8 mouse cellular contexts compared by ENCODE assay signal in genomic region chr19:46043380-46043779, GRCm38 (mm10). TPM values are rescaled to one million over a fixed set of nuclear protein-coding genes. Genes with fewer than 3 reads are reported as not detected.
DNase-seq lines count a peak whose midpoint lies in the region; ATAC-seq lines count a peak whose summit lies in the region.

No protein-coding gene starts in this region.

- no peaks in the 10 kb centered on the region for H3K27me3 ChIP-seq in heart, embryonic 16.5 days (ENCODE audit: control insufficient read depth, insufficient read depth, low read length)
- no peaks in the 10 kb centered on the region for H3K27me3 ChIP-seq in liver, embryonic 11.5 days (replicated peaks; ENCODE audit: control insufficient read depth, insufficient read depth, low read length)
- H3K27me3 ChIP-seq in neural tube, embryonic 12.5 days (replicated peaks) = no peaks in the 10 kb centered on the region

- no peak for ATAC-seq in heart, embryonic 16.5 days (replicated peaks; ENCODE audit: extremely low read depth, insufficient read depth, low FRiP score)
- ATAC-seq in liver, embryonic 11.5 days (replicated peaks; ENCODE audit: low FRiP score) = no peak
- ATAC-seq in neural tube, embryonic 12.5 days (ENCODE audit: low FRiP score, low read depth) = no peak

- peak overlapping the region; percentile 99 for H3K27ac ChIP-seq in heart, embryonic 16.5 days (ENCODE audit: low read length)
- peak overlapping the region; percentile 98; the same call in 1 of the 2 replicates for H3K27ac ChIP-seq in liver, embryonic 11.5 days (ENCODE audit: low read depth, low read length)
- H3K27ac ChIP-seq in neural tube, embryonic 12.5 days = peak overlapping the region; percentile 96; the same call in 1 of the 2 replicates

- peaks cover 62% of the 10 kb centered on the region for H3K4me1 ChIP-seq in heart, embryonic 16.5 days (ENCODE audit: control insufficient read depth, insufficient read depth, low read length)
- peaks cover 69% of the 10 kb centered on the region for H3K4me1 ChIP-seq in liver, embryonic 11.5 days (replicated peaks; ENCODE audit: control insufficient read depth, insufficient read depth, low read length)
- H3K4me1 ChIP-seq in neural tube, embryonic 12.5 days = peaks cover 57% of the 10 kb centered on the region

- 57% methylated on average over 7 of the region's 7 CpGs for WGBS in heart, embryonic 16.5 days
- WGBS in liver, embryonic 11.5 days = 62% methylated on average over 7 of the region's 7 CpGs
- WGBS in neural tube, embryonic 12.5 days = 69% methylated on average over 7 of the region's 7 CpGs

- peak overlapping the region; percentile 97 for H3K4me2 ChIP-seq in heart, embryonic 16.5 days (ENCODE audit: low read depth, low read length)
- peak overlapping the region; percentile 92 for H3K4me2 ChIP-seq in liver, embryonic 11.5 days
- peak overlapping the region; percentile 92 for H3K4me2 ChIP-seq in neural tube, embryonic 12.5 days (replicated peaks)

- H3K4me3 ChIP-seq in heart, embryonic 16.5 days (ENCODE audit: low read length) = peak overlapping the region; percentile 98
- H3K4me3 ChIP-seq in liver, embryonic 11.5 days (ENCODE audit: low read depth, low read length) = peak overlapping the region; percentile 97
- H3K4me3 ChIP-seq in neural tube, embryonic 12.5 days = peak overlapping the region; percentile 94

- DNase-seq in gastrocnemius, postnatal 10 days = peak; percentile 29
- DNase-seq in gastrocnemius, postnatal 4 days (ENCODE audit: low spot score in 2 of 2) = no peak
- DNase-seq in cerebellum, postnatal 14 days = peak; percentile 50 to 56
- DNase-seq in liver, embryonic 11.5 days (ENCODE audit: low spot score) = no peak
- no peak for DNase-seq in adrenal gland, postnatal 25 days
- no peak for DNase-seq in thymus, postnatal 10 days (ENCODE audit: low spot score in 2 of 2)

- H3K9me3 ChIP-seq in heart, embryonic 16.5 days (replicated peaks; ENCODE audit: control insufficient read depth, low read length) = no peaks in the 10 kb centered on the region
- H3K9me3 ChIP-seq in liver, embryonic 11.5 days (ENCODE audit: control insufficient read depth, low read length) = no peaks in the 10 kb centered on the region
- H3K9me3 ChIP-seq in neural tube, embryonic 12.5 days = no peaks in the 10 kb centered on the region

- peak overlapping the region; percentile 97 for H3K9ac ChIP-seq in heart, embryonic 16.5 days (ENCODE audit: low read length)
- peak overlapping the region; percentile 44 for H3K9ac ChIP-seq in liver, embryonic 11.5 days (ENCODE audit: low read depth, low read length)
- peak overlapping the region; percentile 97 for H3K9ac ChIP-seq in neural tube, embryonic 12.5 days

- no peaks in the 10 kb centered on the region for H3K36me3 ChIP-seq in heart, embryonic 16.5 days (ENCODE audit: control insufficient read depth, insufficient read depth)
- peaks cover 2% of the 10 kb centered on the region; the same call in 1 of the 2 replicates for H3K36me3 ChIP-seq in liver, embryonic 11.5 days (ENCODE audit: control insufficient read depth, insufficient read depth, low read length)
- no peaks in the 10 kb centered on the region for H3K36me3 ChIP-seq in neural tube, embryonic 12.5 days

RNA-seq across cellular contexts. Expression of gene Pprc1, which starts 1.3 kb away (rescaled TPM):
- 10 to 100 TPM; 12.8 to 23.6 TPM for total RNA-seq in gastrocnemius, postnatal 10 days (2021)
- 10 to 100 TPM; 35.3 to 43.9 TPM for total RNA-seq in gastrocnemius, postnatal 4 days (2021)
- 19.3 and 22.4 TPM in 2 replicates for polyA plus RNA-seq in heart, embryonic 16.5 days (2015; fragmentation: Nextera tagmentation; extraction: Ambion mirVana)
- 73.2 and 77.2 TPM in 2 replicates for polyA plus RNA-seq in liver, embryonic 11.5 days (2014; fragmentation: Nextera tagmentation; extraction: Ambion mirVana)
- polyA plus RNA-seq in neural tube, embryonic 12.5 days (2016; fragmentation: Nextera tagmentation; extraction: Ambion mirVana) = 25.6 and 26.2 TPM in 2 replicates
- 25.7 and 32.7 TPM in 2 replicates for total RNA-seq in adrenal gland, postnatal 25 days (2021)

RNA-seq across cellular contexts. Expression of gene Ldb1, which starts 1.6 kb away (rescaled TPM):
- 10 to 100 TPM; 36.2 to 50.3 TPM for total RNA-seq in gastrocnemius, postnatal 10 days (2021)
- total RNA-seq in gastrocnemius, postnatal 4 days (2021) = 10 to 100 TPM; 75.3 to 85.3 TPM
- polyA plus RNA-seq in heart, embryonic 16.5 days (2015; fragmentation: Nextera tagmentation; extraction: Ambion mirVana) = 68.0 and 81.9 TPM in 2 replicates
- 67.5 and 78.9 TPM in 2 replicates for polyA plus RNA-seq in liver, embryonic 11.5 days (2014; fragmentation: Nextera tagmentation; extraction: Ambion mirVana)
- 139 and 144 TPM in 2 replicates for polyA plus RNA-seq in neural tube, embryonic 12.5 days (2016; fragmentation: Nextera tagmentation; extraction: Ambion mirVana)
- 76.2 and 94.9 TPM in 2 replicates for total RNA-seq in adrenal gland, postnatal 25 days (2021)

RNA-seq across cellular contexts. Expression of gene Nolc1, which starts 32.3 kb away (rescaled TPM):
- total RNA-seq in gastrocnemius, postnatal 10 days (2021) = 10 to 100 TPM; 22.9 to 26.4 TPM
- total RNA-seq in gastrocnemius, postnatal 4 days (2021) = 10 to 100 TPM; 31.6 to 34.3 TPM
- polyA plus RNA-seq in heart, embryonic 16.5 days (2015; fragmentation: Nextera tagmentation; extraction: Ambion mirVana) = 42.5 and 53.8 TPM in 2 replicates
- polyA plus RNA-seq in liver, embryonic 11.5 days (2014; fragmentation: Nextera tagmentation; extraction: Ambion mirVana) = 211 TPM in 2 replicates
- 81.7 and 94.9 TPM in 2 replicates for polyA plus RNA-seq in neural tube, embryonic 12.5 days (2016; fragmentation: Nextera tagmentation; extraction: Ambion mirVana)
- total RNA-seq in adrenal gland, postnatal 25 days (2021) = 43.4 and 54.5 TPM in 2 replicates

RNA-seq across cellular contexts. Expression of gene Hps6, which starts 40.1 kb away (rescaled TPM):
- total RNA-seq in gastrocnemius, postnatal 10 days (2021) = 1 to 10 TPM; 3.0 to 5.1 TPM
- 1 to 10 TPM; 4.9 to 5.5 TPM for total RNA-seq in gastrocnemius, postnatal 4 days (2021)
- polyA plus RNA-seq in heart, embryonic 16.5 days (2015; fragmentation: Nextera tagmentation; extraction: Ambion mirVana) = 7.4 and 8.5 TPM in 2 replicates
- 4.9 and 5.4 TPM in 2 replicates for polyA plus RNA-seq in liver, embryonic 11.5 days (2014; fragmentation: Nextera tagmentation; extraction: Ambion mirVana)
- polyA plus RNA-seq in neural tube, embryonic 12.5 days (2016; fragmentation: Nextera tagmentation; extraction: Ambion mirVana) = 4.3 and 5.2 TPM in 2 replicates
- total RNA-seq in adrenal gland, postnatal 25 days (2021) = 19.9 and 26.3 TPM in 2 replicates

RNA-seq across cellular contexts. Expression of gene Armh3, which starts 45.1 kb away (rescaled TPM):
- total RNA-seq in gastrocnemius, postnatal 10 days (2021) = 10 to 100 TPM; 12.5 to 15.0 TPM
- 10 to 100 TPM; 16.0 to 19.0 TPM for total RNA-seq in gastrocnemius, postnatal 4 days (2021)
- 14.8 and 15.3 TPM in 2 replicates for polyA plus RNA-seq in heart, embryonic 16.5 days (2015; fragmentation: Nextera tagmentation; extraction: Ambion mirVana)
- 9.2 and 12.2 TPM in 2 replicates for polyA plus RNA-seq in liver, embryonic 11.5 days (2014; fragmentation: Nextera tagmentation; extraction: Ambion mirVana)
- 21.2 and 23.0 TPM in 2 replicates for polyA plus RNA-seq in neural tube, embryonic 12.5 days (2016; fragmentation: Nextera tagmentation; extraction: Ambion mirVana)
- 16.9 and 19.7 TPM in 2 replicates for total RNA-seq in adrenal gland, postnatal 25 days (2021)

Comparison
In these comparisons a context has a peak if more than half of its experiments do, and no peak if none do; other contexts are left out.
1. DNase-seq: peak in gastrocnemius, postnatal 10 days (single experiment) and cerebellum, postnatal 14 days (2 of 2); none in gastrocnemius, postnatal 4 days (0 of 2), liver, embryonic 11.5 days (single experiment), adrenal gland, postnatal 25 days (single experiment) and thymus, postnatal 10 days (0 of 2).
2. H3K9ac ChIP-seq: peak in every context shown above with its lines; median percentile 97 in heart, embryonic 16.5 days; 97 in neural tube, embryonic 12.5 days; 44 in liver, embryonic 11.5 days.
3. Peak in every context shown above with its lines, with median percentiles within 50 percentile points of each other: H3K27ac ChIP-seq, H3K4me2 ChIP-seq and H3K4me3 ChIP-seq.